Mouse (Mus musculus) cerebellum, adult 2 months (tissue): ENCODE results near the gene Letm1. TPM values are rescaled to one million over a fixed set of nuclear protein-coding genes. Genes with fewer than 3 reads are reported as not detected.
A peak's percentile ranks its signal among the peaks of the same experiment; 100 is the strongest.

Experiments
- DNase-seq, 2 experiments: peaks; one replicate each; pipeline ENCODE4 v3.0.0; 2021
- H3K27ac ChIP-seq: fragments of 200-500 bp; 2 replicates; pipeline ENCODE4 v1.5.1; 2012; ENCODE audit warnings: low read length, control low read depth, inconsistent platforms; ENCODE audit not compliant: insufficient read depth
- H3K27me3 ChIP-seq: fragments of 200-500 bp; 2 replicates; pipeline ENCODE4 v1.6.1; 2012; ENCODE audit warnings: inconsistent platforms, mild to moderate bottlenecking, low read length, moderate library complexity; ENCODE audit not compliant: control insufficient read depth, insufficient read depth
- H3K4me1 ChIP-seq: fragments of 200-500 bp; 2 replicates; pipeline ENCODE4 v1.6.1; 2011; ENCODE audit warnings: low read length; ENCODE audit not compliant: control insufficient read depth, insufficient read depth
- H3K4me3 ChIP-seq: fragments of 200-500 bp; replicated peaks from 2 replicates; pipeline ENCODE3; 2011; ENCODE audit warnings: mild to moderate bottlenecking, low read depth, low read length, control low read depth; ENCODE audit not compliant: insufficient read depth
- CTCF ChIP-seq: fragments of 200-500 bp; IDR thresholded peaks from 2 replicates; pipeline ENCODE4 v1.5.1; 2011; ENCODE audit warnings: low read depth, mild to moderate bottlenecking, control low read depth, low read length, moderate library complexity, borderline replicate concordance; ENCODE audit not compliant: insufficient read depth
- POLR2A ChIP-seq: fragments of 200-500 bp; IDR thresholded peaks from 2 replicates; pipeline ENCODE4 v1.6.1; 2011; ENCODE audit warnings: low read length, control low read depth, borderline replicate concordance; ENCODE audit not compliant: insufficient read depth
- WGBS: fragments of 180-500 bp; shearing (Covaris S2); methylation state at CpG from one replicate; pipeline ENCODE4 v1.1.7; 2018; 5-methylcytosine and 5-hydroxymethylcytosine counted together
- polyA plus RNA-seq: library from polyadenylated mRNA; depleted of rRNA; stranded (reverse); fragments of >200 nt; gene quantifications from 2 replicates; pipeline ENCODE4 v1.2.3, GENCODE M21; 2012

Letm1 gene
- polyA plus RNA-seq, 1 experiment = 69.9 TPM

GRCm38 (mm10) chr5:33723641-33724465, 58.8 kb downstream of the Letm1 start:
- Histone ChIP-seq H3K27ac (no peak overlapping the region; the same call in 1 of the 2 replicates), H3K4me3 (peak overlapping the region; percentile 47), H3K4me1 (no peaks in the 10 kb centered on the region), H3K27me3 (peaks cover 8% of the 10 kb centered on the region; the same call in 1 of the 2 replicates)
- DNase-seq = no peak
- TF ChIP-seq CTCF (no peak), POLR2A (no peak)
- 15% methylated on average over 36 of the region's 36 CpGs for WGBS

GRCm38 (mm10) chr5:33723019-33723640, 59.5 kb downstream of the Letm1 start:
- TF ChIP-seq CTCF (no peak), POLR2A (no peak)
- WGBS = 1% methylated on average over 61 of the region's 61 CpGs
- DNase-seq = no peak
- H3K4me1 ChIP-seq = no peaks in the 10 kb centered on the region
- peak overlapping the region; percentile 47 for H3K4me3 ChIP-seq
- H3K27ac ChIP-seq = no peak overlapping the region
- H3K27me3 ChIP-seq = peaks cover 8% of the 10 kb centered on the region; the same call in 1 of the 2 replicates

GRCm38 (mm10) chr5:33722266-33723018, 60.2 kb downstream of the Letm1 start:
- Histone ChIP-seq H3K4me1 (no peaks in the 10 kb centered on the region), H3K4me3 (peak overlapping the region; percentile 47), H3K27me3 (peaks cover 8% of the 10 kb centered on the region; the same call in 1 of the 2 replicates), H3K27ac (no peak overlapping the region)
- DNase-seq = no peak
- TF ChIP-seq CTCF (no peak), POLR2A (no peak)
- under 1% methylated on average over 53 of the region's 53 CpGs for WGBS

- Histone ChIP-seq H3K4me1 (no peaks in the 10 kb centered on the region), H3K4me3 (peak within 1 kb of the TSS; percentile 47), H3K27me3 (peaks cover 8% of the 10 kb centered on the region; the same call in 1 of the 2 replicates), H3K27ac (no peak within 1 kb of the TSS)
- under 1% methylated on average over 73 of the region's 73 CpGs for WGBS
- DNase-seq = no peak
- TF ChIP-seq CTCF = no peak
- no peak for TF ChIP-seq POLR2A
Observed at GRCm38 (mm10) chr5:33721541-33722265, 60.9 kb downstream of the Letm1 start, which contains the start of gene Fgfr3. Fgfr3 (plus strand) TSS chr5:33721674.

- no peak for TF ChIP-seq CTCF
- TF ChIP-seq POLR2A = no peak
- peak overlapping the region; percentile 6 for H3K4me3 ChIP-seq
- H3K27me3 ChIP-seq = peaks cover 8% of the 10 kb centered on the region; the same call in 1 of the 2 replicates
- no peaks in the 10 kb centered on the region for H3K4me1 ChIP-seq
- no peak overlapping the region for H3K27ac ChIP-seq
- no peak for DNase-seq
- WGBS = 16% methylated on average over 8 of the region's 8 CpGs
Observed at GRCm38 (mm10) chr5:33720852-33721490, 61.6 kb downstream of the Letm1 start.

- DNase-seq = no peak
- TF ChIP-seq POLR2A = no peak
- no peak overlapping the region for H3K4me3 ChIP-seq
- no peak overlapping the region for H3K27ac ChIP-seq
- no peaks in the 10 kb centered on the region for H3K4me1 ChIP-seq
- WGBS = 58% methylated on average over 5 of the region's 5 CpGs
- peaks cover 6% of the 10 kb centered on the region; the same call in 1 of the 2 replicates for H3K27me3 ChIP-seq
Observed at GRCm38 (mm10) chr5:33718460-33718859, 64.2 kb downstream of the Letm1 start.
